Mouse (Mus musculus): ENCODE results near the gene Slc6a20b. TPM values are rescaled to one million over a fixed set of nuclear protein-coding genes. Genes with fewer than 3 reads are reported as not detected.
A peak's percentile ranks its signal among the peaks of the same experiment; 100 is the strongest.
"Not testable (repeated sequence)": the region's sequence is repeated elsewhere in the genome, so short reads cannot be mapped to it uniquely, and the experiment has no call there.

The Slc6a20b gene
- polyA plus RNA-seq (2015; fragmentation: Nextera tagmentation; extraction: Ambion mirVana): 0.24 and 0.25 TPM in 2 replicates

DNA sequence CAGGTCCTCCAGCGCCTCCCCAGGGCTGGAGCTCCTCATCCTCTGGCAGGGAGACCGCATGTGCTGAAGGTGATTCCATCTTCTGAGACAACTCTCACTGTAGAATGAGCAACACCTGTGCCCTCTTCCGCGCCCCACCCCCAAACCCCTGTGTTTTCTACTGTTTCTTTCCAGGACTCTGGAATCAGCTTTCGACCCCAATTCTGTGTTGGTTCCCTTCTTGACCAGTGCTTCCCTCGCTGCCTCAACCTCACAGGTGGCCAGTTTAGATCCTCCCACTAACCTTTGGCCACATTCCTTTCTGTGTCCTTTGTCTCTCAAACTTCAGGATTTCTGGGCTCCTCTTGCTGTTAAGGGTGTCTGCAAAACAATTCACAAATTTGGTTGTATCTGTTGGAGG is at the start of gene Slc6a20b:
TSS of gene Slc6a20b (minus strand) at position 285 of the 400 bp plus-strand sequence.
- Histone ChIP-seq H3K27me3 (ENCODE audit: control insufficient read depth, insufficient read depth, low read depth, low read length) (no peaks in the 10 kb centered on the region), H3K27ac (ENCODE audit: low read length) (no peak within 1 kb of the TSS), H3K9ac (ENCODE audit: low read depth, low read length) (no peak within 1 kb of the TSS), H3K36me3 (ENCODE audit: control insufficient read depth, insufficient read depth) (no peaks in the 10 kb centered on the region), H3K9me3 (replicated peaks; ENCODE audit: control insufficient read depth, low read length) (no peaks in the 10 kb centered on the region), H3K4me3 (ENCODE audit: low read depth, low read length) (no peak within 1 kb of the TSS), H3K4me1 (ENCODE audit: control insufficient read depth, low read depth, low read length) (no peaks in the 10 kb centered on the region), H3K4me2 (ENCODE audit: low read depth, low read length) (no peak within 1 kb of the TSS)
- ATAC-seq (ENCODE audit: low read depth): no peak
- WGBS (ENCODE audit: insufficient replicate concordance): 65% methylated on average over 6 of the region's 6 CpGs

DNA sequence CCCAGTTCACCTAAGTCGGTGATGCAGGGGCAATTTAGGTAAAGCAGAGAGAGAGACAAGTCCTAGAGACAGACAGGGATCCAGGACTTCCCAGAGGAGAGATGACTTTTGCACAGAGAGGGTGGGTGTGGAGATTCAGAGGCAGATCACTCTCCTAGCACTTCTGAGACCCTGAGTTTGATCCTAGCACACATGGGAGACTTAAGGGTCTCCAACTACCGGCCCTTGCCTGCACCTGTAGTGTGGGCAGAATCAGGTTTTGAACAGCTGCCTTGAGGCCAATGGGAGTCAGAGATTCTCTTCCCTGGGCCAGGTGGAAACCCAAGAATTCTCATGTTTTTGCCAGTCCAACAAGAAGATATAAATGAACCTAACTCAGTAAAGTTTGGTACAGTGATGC is 46.8 kb upstream of the Slc6a20b start:
- whole genome bisulfite sequencing (ENCODE audit: insufficient replicate concordance): 31% methylated on average over 2 of the region's 2 CpGs
- H3K9ac ChIP-seq (ENCODE audit: low read depth, low read length): peak overlapping the region; percentile 83
- H3K4me3 ChIP-seq (ENCODE audit: low read depth, low read length): peak overlapping the region; percentile 79

DNA sequence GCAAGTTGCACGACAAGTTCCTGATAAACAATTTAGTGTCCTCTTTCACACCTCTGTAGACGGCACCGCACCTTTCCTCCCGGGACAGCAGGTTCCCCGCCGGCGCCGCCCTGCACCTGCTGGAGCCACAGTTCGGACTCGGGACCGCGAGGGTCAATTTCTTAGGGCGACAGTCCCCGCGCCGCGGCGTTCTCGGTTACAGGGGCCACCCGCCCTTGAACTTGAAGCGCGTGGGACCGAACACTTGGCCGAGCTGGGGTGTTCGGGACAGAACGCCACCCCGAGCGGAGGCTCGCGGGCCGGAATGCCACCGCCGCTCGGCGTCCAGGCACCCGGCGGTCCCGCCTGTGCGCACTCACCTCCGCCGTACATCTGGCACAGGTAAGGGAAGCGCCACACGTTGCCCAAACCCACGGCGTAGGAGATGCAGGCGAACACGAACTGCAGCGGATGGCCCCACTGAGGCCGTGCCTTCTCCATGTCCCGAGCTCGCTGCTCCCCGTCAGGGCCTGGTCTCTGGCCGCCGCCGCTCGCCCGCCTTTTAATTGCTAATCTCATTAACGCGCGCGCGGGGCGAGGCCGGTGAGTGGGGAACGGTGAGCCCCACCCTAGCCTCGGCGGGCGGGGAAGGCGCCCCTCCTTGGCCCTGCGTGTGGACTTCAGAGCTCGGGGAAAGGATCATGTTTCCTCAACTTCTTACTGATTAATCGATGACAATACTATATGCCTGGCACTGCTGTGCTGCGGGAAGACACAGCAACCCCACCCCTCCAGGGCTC is 46.2 kb upstream of the Slc6a20b start, which contains the start of the genes Ccr9 and Slc6a20a:
TSS of gene Ccr9 (plus strand) at position 113 of the 779 bp plus-strand sequence.
TSS of gene Slc6a20a (minus strand) at position 559 of the 779 bp plus-strand sequence.
- WGBS (ENCODE audit: insufficient replicate concordance): under 1% methylated on average over 73 of the region's 73 CpGs
- Histone ChIP-seq H3K9me3 (replicated peaks; ENCODE audit: control insufficient read depth, low read length) (no peaks in the 10 kb centered on the region), H3K27ac (ENCODE audit: low read length) (peak within 1 kb of the TSS; percentile 73), H3K36me3 (ENCODE audit: control insufficient read depth, insufficient read depth) (no peaks in the 10 kb centered on the region), H3K27me3 (ENCODE audit: control insufficient read depth, insufficient read depth, low read depth, low read length) (peaks cover 46% of the 10 kb centered on the region), H3K4me1 (ENCODE audit: control insufficient read depth, low read depth, low read length) (peaks cover 16% of the 10 kb centered on the region), H3K4me2 (ENCODE audit: low read depth, low read length) (peak within 1 kb of the TSS; percentile 90), H3K4me3 (ENCODE audit: low read depth, low read length) (peak within 1 kb of the TSS; percentile 79), H3K9ac (ENCODE audit: low read depth, low read length) (peak within 1 kb of the TSS; percentile 83)
- peak; percentile 95 for ATAC-seq (ENCODE audit: low read depth)

More for the DNA sequence above, 46.8 kb upstream of the Slc6a20b start:
- Histone ChIP-seq H3K27me3 (ENCODE audit: control insufficient read depth, insufficient read depth, low read depth, low read length) (peaks cover 40% of the 10 kb centered on the region), H3K27ac (ENCODE audit: low read length) (no peak overlapping the region), H3K4me1 (ENCODE audit: control insufficient read depth, low read depth, low read length) (peaks cover 16% of the 10 kb centered on the region), H3K4me2 (ENCODE audit: low read depth, low read length) (peak overlapping the region; percentile 90), H3K9me3 (replicated peaks; ENCODE audit: control insufficient read depth, low read length) (no peaks in the 10 kb centered on the region), H3K36me3 (ENCODE audit: control insufficient read depth, insufficient read depth) (no peaks in the 10 kb centered on the region)
- no peak for ATAC-seq (ENCODE audit: low read depth)

DNA sequence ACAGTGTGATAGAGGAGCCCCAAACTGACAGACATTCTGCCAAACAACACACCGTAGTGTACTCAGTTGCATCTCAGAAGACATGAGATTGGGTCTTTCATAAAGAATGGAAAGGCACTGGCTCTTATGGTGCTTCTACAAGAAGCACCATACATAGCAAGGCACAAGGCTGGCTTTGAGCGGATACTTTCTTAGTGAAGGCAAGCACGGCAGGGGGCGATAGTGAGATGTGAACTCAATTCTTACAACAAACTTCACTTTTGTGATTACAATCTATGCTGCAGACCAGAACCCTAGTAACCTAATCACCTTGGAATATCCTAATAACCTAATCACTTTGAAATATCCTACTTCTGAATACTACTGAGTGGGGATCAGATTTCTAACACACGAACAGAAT is 33.3 kb upstream of the Slc6a20b start:
- ATAC-seq (ENCODE audit: low read depth): no peak
- no peak overlapping the region for H3K4me3 ChIP-seq (ENCODE audit: low read depth, low read length)
- WGBS (ENCODE audit: insufficient replicate concordance): 32% methylated on average over 5 of the region's 5 CpGs
- H3K27ac ChIP-seq (ENCODE audit: low read length): no peak overlapping the region
- no peak overlapping the region for H3K4me2 ChIP-seq (ENCODE audit: low read depth, low read length)
- H3K36me3 ChIP-seq (ENCODE audit: control insufficient read depth, insufficient read depth): no peaks in the 10 kb centered on the region
- no peaks in the 10 kb centered on the region for H3K27me3 ChIP-seq (ENCODE audit: control insufficient read depth, insufficient read depth, low read depth, low read length)
- H3K9ac ChIP-seq (ENCODE audit: low read depth, low read length): no peak overlapping the region
- H3K9me3 ChIP-seq (replicated peaks; ENCODE audit: control insufficient read depth, low read length): no peaks in the 10 kb centered on the region
- H3K4me1 ChIP-seq (ENCODE audit: control insufficient read depth, low read depth, low read length): no peaks in the 10 kb centered on the region

DNA sequence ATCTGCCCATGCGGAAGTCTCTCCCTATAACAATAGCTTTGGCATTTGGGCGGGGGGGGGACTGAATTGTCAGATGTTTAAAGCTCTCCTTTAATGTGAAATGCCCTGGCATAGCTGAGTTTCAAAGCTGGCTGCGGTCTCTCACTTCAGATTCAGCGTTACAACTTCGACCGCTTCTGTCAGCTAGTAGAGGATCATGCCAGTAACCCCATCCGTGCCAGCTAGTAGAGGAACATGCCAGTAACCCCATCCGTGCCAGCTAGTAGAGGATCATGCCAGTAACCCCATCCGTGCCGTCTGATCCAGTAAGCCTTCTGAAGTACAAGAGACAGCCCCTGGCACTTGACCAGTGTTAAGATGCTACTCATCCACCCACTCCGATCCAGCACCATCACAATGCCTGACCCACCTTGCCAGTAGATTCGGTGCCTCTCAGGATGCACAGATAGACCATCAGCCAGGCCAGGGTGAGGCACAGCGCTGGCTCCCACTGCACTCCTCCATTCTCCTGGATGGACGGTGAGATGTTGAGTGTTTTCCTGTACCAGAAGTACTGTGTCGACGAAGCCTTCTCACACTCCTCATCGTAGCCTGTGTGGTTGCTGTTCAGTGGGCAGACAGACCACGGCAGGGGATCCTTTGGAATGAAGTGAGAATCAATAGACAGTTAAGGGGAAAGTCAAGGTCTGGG is 27.8 kb upstream of the Slc6a20b start:
- H3K27me3 ChIP-seq (ENCODE audit: control insufficient read depth, insufficient read depth, low read depth, low read length); H3K4me3 ChIP-seq (ENCODE audit: low read depth, low read length); H3K4me1 ChIP-seq (ENCODE audit: control insufficient read depth, low read depth, low read length); H3K9me3 ChIP-seq (replicated peaks; ENCODE audit: control insufficient read depth, low read length); H3K36me3 ChIP-seq (ENCODE audit: control insufficient read depth, insufficient read depth); H3K9ac ChIP-seq (ENCODE audit: low read depth, low read length); ATAC-seq (ENCODE audit: low read depth); H3K27ac ChIP-seq (ENCODE audit: low read length); H3K4me2 ChIP-seq (ENCODE audit: low read depth, low read length): not testable (repeated sequence)
- WGBS (ENCODE audit: insufficient replicate concordance): 72% methylated on average over 17 of the region's 18 CpGs

DNA sequence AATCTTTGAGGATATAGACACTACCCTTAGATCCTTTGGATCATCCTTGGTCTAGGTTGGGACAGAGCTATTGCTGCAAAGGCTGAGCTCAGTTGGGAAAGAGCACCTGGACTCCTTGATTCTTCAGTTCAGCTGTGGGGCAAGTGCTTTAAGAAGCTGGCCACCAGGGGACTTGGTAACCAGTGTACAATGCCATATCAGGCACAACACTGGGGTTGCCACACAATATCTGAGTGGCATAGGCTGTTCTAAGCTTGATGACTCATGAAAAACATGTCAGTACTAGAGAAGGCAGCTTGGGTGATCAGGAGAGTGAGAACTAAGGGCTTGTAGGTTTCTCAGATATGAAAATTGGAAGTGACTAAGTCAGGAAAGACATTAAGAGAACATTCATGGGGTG is 26.6 kb upstream of the Slc6a20b start:
- no peak for ATAC-seq (ENCODE audit: low read depth)
- H3K4me1 ChIP-seq (ENCODE audit: control insufficient read depth, low read depth, low read length): no peaks in the 10 kb centered on the region
- no peak overlapping the region for H3K9ac ChIP-seq (ENCODE audit: low read depth, low read length)
- no peaks in the 10 kb centered on the region for H3K36me3 ChIP-seq (ENCODE audit: control insufficient read depth, insufficient read depth)
- H3K4me3 ChIP-seq (ENCODE audit: low read depth, low read length): no peak overlapping the region
- H3K27me3 ChIP-seq (ENCODE audit: control insufficient read depth, insufficient read depth, low read depth, low read length): no peaks in the 10 kb centered on the region
- H3K27ac ChIP-seq (ENCODE audit: low read length): no peak overlapping the region
- H3K4me2 ChIP-seq (ENCODE audit: low read depth, low read length): no peak overlapping the region
- no peaks in the 10 kb centered on the region for H3K9me3 ChIP-seq (replicated peaks; ENCODE audit: control insufficient read depth, low read length)

DNA sequence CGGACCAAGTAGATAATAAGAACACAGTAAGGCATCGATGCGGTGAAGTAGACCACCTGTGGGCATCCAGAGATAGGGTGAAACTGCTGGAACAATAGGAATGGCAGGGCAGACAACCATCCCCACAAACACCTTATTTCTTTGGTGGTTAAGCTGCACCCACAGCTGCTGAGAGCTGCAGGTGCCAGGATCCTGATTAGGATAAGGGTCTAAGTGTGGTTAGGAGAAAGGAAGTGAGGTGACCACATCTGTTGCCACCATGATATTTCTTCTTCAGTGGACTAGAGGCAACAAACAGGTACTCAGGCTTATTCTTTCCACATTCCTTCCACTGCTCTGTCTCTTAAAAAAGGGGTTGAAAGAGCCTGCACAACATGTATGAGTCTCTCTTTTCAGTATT is 25.1 kb upstream of the Slc6a20b start:
- no peaks in the 10 kb centered on the region for H3K36me3 ChIP-seq (ENCODE audit: control insufficient read depth, insufficient read depth)
- no peaks in the 10 kb centered on the region for H3K9me3 ChIP-seq (replicated peaks; ENCODE audit: control insufficient read depth, low read length)

DNA sequence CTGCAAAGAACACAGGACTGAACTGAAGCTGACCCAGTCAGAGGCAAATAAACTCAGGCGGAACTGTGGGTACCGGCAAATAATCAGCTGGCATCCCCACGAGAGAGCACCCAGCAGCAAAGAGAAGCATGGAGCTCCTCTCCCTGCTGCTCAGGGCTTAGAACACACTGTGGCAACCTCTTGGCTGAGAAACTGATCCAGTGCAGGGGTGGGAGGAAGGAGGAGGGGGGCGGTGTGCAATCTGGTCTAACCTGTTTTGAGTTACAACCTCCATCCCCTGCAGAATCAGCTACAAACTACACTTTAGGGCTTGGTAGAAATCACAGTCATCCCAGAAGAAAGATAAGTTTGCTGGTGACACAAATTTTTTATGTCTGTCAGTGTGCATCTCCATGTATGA is 19.0 kb upstream of the Slc6a20b start:
- no peaks in the 10 kb centered on the region for H3K36me3 ChIP-seq (ENCODE audit: control insufficient read depth, insufficient read depth)
- 64% methylated on average over 4 of the region's 4 CpGs for WGBS (ENCODE audit: insufficient replicate concordance)
- ATAC-seq (ENCODE audit: low read depth): no peak
- no peaks in the 10 kb centered on the region for H3K4me1 ChIP-seq (ENCODE audit: control insufficient read depth, low read depth, low read length)
- no peak overlapping the region for H3K9ac ChIP-seq (ENCODE audit: low read depth, low read length)
- no peak overlapping the region for H3K27ac ChIP-seq (ENCODE audit: low read length)
- no peak overlapping the region for H3K4me2 ChIP-seq (ENCODE audit: low read depth, low read length)
- no peak overlapping the region for H3K4me3 ChIP-seq (ENCODE audit: low read depth, low read length)
- H3K27me3 ChIP-seq (ENCODE audit: control insufficient read depth, insufficient read depth, low read depth, low read length): no peaks in the 10 kb centered on the region
- H3K9me3 ChIP-seq (replicated peaks; ENCODE audit: control insufficient read depth, low read length): no peaks in the 10 kb centered on the region

More for the DNA sequence above, 25.1 kb upstream of the Slc6a20b start:
- Histone ChIP-seq H3K4me3 (ENCODE audit: low read depth, low read length) (no peak overlapping the region), H3K27ac (ENCODE audit: low read length) (no peak overlapping the region), H3K4me1 (ENCODE audit: control insufficient read depth, low read depth, low read length) (no peaks in the 10 kb centered on the region), H3K4me2 (ENCODE audit: low read depth, low read length) (no peak overlapping the region), H3K27me3 (ENCODE audit: control insufficient read depth, insufficient read depth, low read depth, low read length) (no peaks in the 10 kb centered on the region), H3K9ac (ENCODE audit: low read depth, low read length) (no peak overlapping the region)
- WGBS (ENCODE audit: insufficient replicate concordance): 21% methylated on average over 3 of the region's 3 CpGs
- no peak for ATAC-seq (ENCODE audit: low read depth)

Measured in liver, embryonic 16.5 days (tissue).